Mouse (Mus musculus) midbrain, embryonic 11.5 days (tissue): ENCODE data around the gene Tbcd. TPM values are rescaled to one million over a fixed set of nuclear protein-coding genes. Genes with fewer than 3 reads are reported as not detected.

Experiments
- ATAC-seq: fragments of 200-750 bp; cut with Nextera tagmentation; 2 replicates; pipeline ENCODE4 v1.8.0; 2017; ENCODE audit warnings: moderate TSS enrichment, moderate library complexity; ENCODE audit not compliant: low FRiP score
- DNase-seq: peaks from one replicate; pipeline ENCODE4 v3.0.0; 2015; ENCODE audit warnings: low spot score; ENCODE audit errors: missing footprints
- H3K27ac ChIP-seq: fragments of 300-500 bp; sonication (generic); 2 replicates; pipeline ENCODE4 v1.5.1; 2014; ENCODE audit warnings: low read depth, low read length
- H3K27me3 ChIP-seq: fragments of 300-500 bp; sonication (generic); 2 replicates; pipeline ENCODE4 v1.6.1; 2014; ENCODE audit warnings: mild to moderate bottlenecking, low read length, moderate library complexity, mixed read lengths; ENCODE audit not compliant: control insufficient read depth, insufficient read depth
- H3K36me3 ChIP-seq: fragments of 300-500 bp; sonication (generic); 2 replicates; pipeline ENCODE4 v1.6.1; 2014; ENCODE audit warnings: mild to moderate bottlenecking, low read length, moderate library complexity, mixed read lengths; ENCODE audit not compliant: control insufficient read depth, insufficient read depth
- H3K4me1 ChIP-seq: fragments of 300-500 bp; sonication (generic); 2 replicates; pipeline ENCODE4 v1.6.1; 2014; ENCODE audit warnings: low read length; ENCODE audit not compliant: control insufficient read depth, insufficient read depth
- H3K4me2 ChIP-seq: fragments of 300-500 bp; sonication (generic); 2 replicates; pipeline ENCODE4 v1.6.1; 2014; ENCODE audit warnings: mild to moderate bottlenecking, moderate library complexity
- H3K4me3 ChIP-seq: fragments of 300-500 bp; sonication (generic); 2 replicates; pipeline ENCODE4 v1.5.1; 2014; ENCODE audit warnings: low read depth, low read length
- H3K9ac ChIP-seq: fragments of 300-500 bp; sonication (generic); 2 replicates; pipeline ENCODE4 v1.6.1; 2014; ENCODE audit warnings: low read length
- H3K9me3 ChIP-seq: fragments of 300-500 bp; sonication (generic); 2 replicates; pipeline ENCODE4 v1.6.1; 2016; ENCODE audit warnings: low read length; ENCODE audit not compliant: control insufficient read depth
- WGBS: fragments of 180-500 bp; shearing (Covaris S2); extraction: QIAGEN DNeasy Blood & Tissue Kit; methylation state at CpG from one replicate; pipeline ENCODE4 v1.1.7; 2014; 5-methylcytosine and 5-hydroxymethylcytosine counted together
- polyA plus RNA-seq: library from polyadenylated mRNA; unstranded; fragments of >200 nt; fragmentation: Nextera tagmentation; extraction: Ambion mirVana; gene quantifications from 2 replicates; pipeline ENCODE4 v1.2.1, GENCODE M21; 2014

Tbcd gene
- polyA plus RNA-seq, 1 experiment from 2014 or later: 36.9 TPM

DNA sequence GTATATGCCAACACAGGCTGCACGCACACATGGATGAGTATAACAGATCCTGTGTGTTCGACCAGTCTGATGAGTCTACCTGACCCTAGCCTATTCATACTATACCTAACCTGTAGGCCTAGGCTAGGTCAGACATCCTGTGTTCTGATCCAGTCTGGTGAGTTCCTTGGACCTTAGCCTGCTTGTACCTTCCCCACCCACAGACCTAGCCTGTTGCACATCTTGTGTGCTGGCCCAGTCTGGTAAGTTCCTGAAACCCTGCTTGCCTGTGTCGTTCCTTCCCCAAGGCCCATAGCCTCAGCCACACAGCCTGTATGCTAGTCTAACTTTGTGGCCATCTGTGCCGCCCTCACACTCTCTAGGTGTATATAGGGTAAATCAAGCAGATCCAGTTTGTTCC is 112.5 kb downstream of the Tbcd start:
- 98% methylated on average over 4 of the region's 4 CpGs for WGBS
- H3K27ac ChIP-seq: no peak overlapping the region
- no peak for DNase-seq

GRCm38 (mm10) chr11:121581856-121582255 is 130.1 kb downstream of the Tbcd start:
- Histone ChIP-seq H3K4me1 (no peaks in the 10 kb centered on the region), H3K9ac (no peak overlapping the region), H3K27ac (no peak overlapping the region), H3K36me3 (no peaks in the 10 kb centered on the region), H3K4me2 (no peak overlapping the region), H3K27me3 (no peaks in the 10 kb centered on the region), H3K4me3 (no peak overlapping the region), H3K9me3 (no peaks in the 10 kb centered on the region)
- no peak for ATAC-seq
- DNase-seq: no peak

More for the DNA sequence above, 112.5 kb downstream of the Tbcd start:
- no peak for ATAC-seq
- H3K4me3 ChIP-seq: no peak overlapping the region
- no peaks in the 10 kb centered on the region for H3K4me1 ChIP-seq
- H3K4me2 ChIP-seq: no peak overlapping the region
- H3K9ac ChIP-seq: no peak overlapping the region
- H3K9me3 ChIP-seq: no peaks in the 10 kb centered on the region
- no peaks in the 10 kb centered on the region for H3K27me3 ChIP-seq
- H3K36me3 ChIP-seq: no peaks in the 10 kb centered on the region

DNA sequence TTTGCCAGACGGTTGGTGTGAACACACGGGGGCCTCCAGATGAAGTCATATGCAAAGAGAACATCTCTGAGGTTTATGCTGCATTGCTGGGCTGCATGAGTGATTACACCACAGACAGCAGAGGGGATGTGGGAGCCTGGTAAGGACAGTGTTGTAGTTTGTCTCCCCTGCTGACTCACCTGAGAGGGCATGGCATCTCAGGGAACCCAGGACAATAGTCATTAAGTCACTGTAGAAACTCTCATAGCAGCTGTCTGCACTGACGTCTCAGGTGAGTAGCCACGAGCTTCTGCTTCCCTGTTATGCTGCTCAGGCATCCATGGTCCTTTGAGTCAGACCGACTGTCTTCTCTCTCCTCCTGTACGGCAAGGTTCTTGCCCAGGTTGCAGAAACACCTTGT is 145.5 kb downstream of the Tbcd start:
- Histone ChIP-seq H3K27ac (no peak overlapping the region), H3K36me3 (no peaks in the 10 kb centered on the region; the same call in 1 of the 2 replicates), H3K4me1 (no peaks in the 10 kb centered on the region), H3K4me3 (no peak overlapping the region), H3K9ac (no peak overlapping the region), H3K4me2 (no peak overlapping the region), H3K9me3 (no peaks in the 10 kb centered on the region), H3K27me3 (no peaks in the 10 kb centered on the region)
- ATAC-seq (no peak), DNase-seq (no peak)
- WGBS: 91% methylated on average over 6 of the region's 6 CpGs

- no peaks in the 10 kb centered on the region for H3K9me3 ChIP-seq
- ATAC-seq (no peak), DNase-seq (no peak)
- H3K27ac ChIP-seq: no peak overlapping the region
- 73% methylated on average over 3 of the region's 3 CpGs for WGBS
- no peak overlapping the region for H3K4me2 ChIP-seq
- H3K4me3 ChIP-seq: no peak overlapping the region
- H3K4me1 ChIP-seq: no peaks in the 10 kb centered on the region
- no peak overlapping the region for H3K9ac ChIP-seq
- no peaks in the 10 kb centered on the region for H3K27me3 ChIP-seq
- H3K36me3 ChIP-seq: peaks cover 10% of the 10 kb centered on the region; the same call in 1 of the 2 replicates
Measured at GRCm38 (mm10) chr11:121601422-121601821, 149.7 kb downstream of the Tbcd start.

DNA sequence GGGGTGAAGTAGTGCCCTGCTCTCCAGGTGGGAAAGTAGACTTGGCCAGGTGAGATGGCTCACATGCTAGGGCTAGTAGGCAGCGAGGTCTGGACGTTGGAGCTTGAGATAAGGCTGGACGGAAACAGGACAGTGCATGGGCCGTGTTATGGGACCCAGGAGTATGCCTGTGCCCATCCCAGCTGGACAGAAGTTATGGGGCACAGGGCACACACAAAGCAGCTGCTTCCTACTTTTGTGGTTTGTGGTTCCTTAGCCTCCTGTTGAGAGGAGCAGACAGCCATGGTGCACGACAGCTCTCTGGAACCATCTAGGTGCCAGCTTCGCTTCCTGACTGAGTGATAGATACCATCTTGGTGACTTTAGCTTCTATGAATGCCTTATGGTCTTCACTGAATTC is 153.9 kb downstream of the Tbcd start:
- H3K9ac ChIP-seq: no peak overlapping the region
- H3K27ac ChIP-seq: no peak overlapping the region
- peaks cover 19% of the 10 kb centered on the region; the same call in 1 of the 2 replicates for H3K36me3 ChIP-seq
- ATAC-seq: no peak
- H3K27me3 ChIP-seq: no peaks in the 10 kb centered on the region
- WGBS: 96% methylated on average over 6 of the region's 6 CpGs
- no peaks in the 10 kb centered on the region for H3K9me3 ChIP-seq
- DNase-seq: no peak
- H3K4me1 ChIP-seq: no peaks in the 10 kb centered on the region
- H3K4me2 ChIP-seq: no peak overlapping the region
- no peak overlapping the region for H3K4me3 ChIP-seq

DNA sequence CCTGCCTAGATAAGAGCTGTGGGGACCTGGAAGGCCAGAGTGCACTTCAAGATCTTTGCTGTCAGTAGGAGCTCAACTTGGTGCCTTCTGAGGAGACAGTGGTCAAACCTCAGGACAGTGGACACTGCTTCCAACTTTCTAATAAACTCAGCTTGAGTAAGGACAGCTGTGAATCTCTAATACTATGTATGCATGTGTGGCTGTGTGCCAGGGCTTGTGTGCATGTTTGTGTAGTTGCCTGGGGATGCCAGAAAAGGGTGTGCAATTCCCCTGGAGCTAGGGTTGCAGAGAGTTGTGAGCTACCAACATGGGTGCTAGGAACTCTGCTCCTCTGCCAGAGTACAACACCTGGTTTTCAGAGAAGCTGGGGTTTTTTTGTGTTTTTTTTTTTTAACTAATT is 159.2 kb downstream of the Tbcd start:
- Histone ChIP-seq H3K4me2 (no peak overlapping the region), H3K27ac (no peak overlapping the region), H3K4me1 (no peaks in the 10 kb centered on the region), H3K9ac (no peak overlapping the region), H3K27me3 (no peaks in the 10 kb centered on the region), H3K36me3 (0 out of 2 replicates have a peak, but pooled peaks cover 12% of the 10 kb centered on the region), H3K4me3 (no peak overlapping the region), H3K9me3 (no peaks in the 10 kb centered on the region)
- ATAC-seq (no peak), DNase-seq (no peak)

GRCm38 (mm10) chr11:121615961-121616485 is 164.3 kb downstream of the Tbcd start:
- Histone ChIP-seq H3K9me3 (no peaks in the 10 kb centered on the region), H3K4me1 (no peaks in the 10 kb centered on the region), H3K9ac (no peak overlapping the region), H3K27ac (no peak overlapping the region), H3K4me3 (no peak overlapping the region), H3K36me3 (peaks cover 7% of the 10 kb centered on the region), H3K4me2 (no peak overlapping the region), H3K27me3 (no peaks in the 10 kb centered on the region)
- WGBS: 90% methylated on average over 3 of the region's 3 CpGs
- ATAC-seq (no peak), DNase-seq (no peak)

DNA sequence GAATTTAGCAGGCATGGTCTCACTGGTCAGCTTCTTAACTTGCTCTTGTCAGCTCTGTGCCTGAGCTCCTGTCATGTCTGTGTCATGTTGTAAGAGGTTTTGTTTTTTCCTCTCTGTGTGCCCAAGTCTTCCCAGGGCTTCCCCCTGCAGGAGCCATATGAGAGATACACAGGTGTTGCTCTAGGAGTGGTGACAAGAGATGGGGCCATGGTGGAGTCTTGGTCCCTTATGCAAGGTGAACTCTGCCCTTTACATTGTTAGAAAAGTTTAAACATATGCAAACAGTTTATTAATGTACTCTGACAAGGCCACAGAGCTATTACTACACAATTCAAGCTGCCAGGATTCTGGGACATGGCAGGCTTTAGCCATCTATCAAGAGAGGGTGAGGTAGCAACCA is 164.8 kb downstream of the Tbcd start:
- Histone ChIP-seq H3K9ac (no peak overlapping the region), H3K4me2 (no peak overlapping the region), H3K4me1 (no peaks in the 10 kb centered on the region), H3K4me3 (no peak overlapping the region), H3K27ac (no peak overlapping the region), H3K27me3 (no peaks in the 10 kb centered on the region), H3K36me3 (peaks cover 7% of the 10 kb centered on the region), H3K9me3 (no peaks in the 10 kb centered on the region)
- ATAC-seq: no peak
- no peak for DNase-seq

GRCm38 (mm10) chr11:121617371-121617770 is 165.6 kb downstream of the Tbcd start:
- Histone ChIP-seq H3K9me3 (no peaks in the 10 kb centered on the region), H3K4me3 (no peak overlapping the region), H3K4me2 (no peak overlapping the region), H3K27ac (no peak overlapping the region), H3K4me1 (no peaks in the 10 kb centered on the region), H3K9ac (no peak overlapping the region), H3K27me3 (no peaks in the 10 kb centered on the region), H3K36me3 (peaks cover 7% of the 10 kb centered on the region)
- DNase-seq: no peak
- 88% methylated on average over 1 of the region's 1 CpGs for WGBS
- ATAC-seq: no peak

GRCm38 (mm10) chr11:121625007-121625406 is 173.3 kb downstream of the Tbcd start:
- Histone ChIP-seq H3K27me3 (no peaks in the 10 kb centered on the region), H3K9ac (no peak overlapping the region), H3K9me3 (no peaks in the 10 kb centered on the region), H3K27ac (no peak overlapping the region), H3K4me2 (no peak overlapping the region), H3K36me3 (peaks cover 3% of the 10 kb centered on the region; the same call in 1 of the 2 replicates), H3K4me3 (no peak overlapping the region), H3K4me1 (no peaks in the 10 kb centered on the region)
- WGBS: 89% methylated on average over 4 of the region's 4 CpGs
- ATAC-seq: no peak
- no peak for DNase-seq
